Mouse (Mus musculus) frontal cortex, postnatal 14 days (tissue): Measurements from ENCODE around the gene Dlgap5.

Source experiments
- DNase-seq, 2 experiments: peaks; one replicate each; pipeline ENCODE4 v3.0.0; 2022; ENCODE audit warnings: low spot score in 2 of 2

The Dlgap5 gene

DNA sequence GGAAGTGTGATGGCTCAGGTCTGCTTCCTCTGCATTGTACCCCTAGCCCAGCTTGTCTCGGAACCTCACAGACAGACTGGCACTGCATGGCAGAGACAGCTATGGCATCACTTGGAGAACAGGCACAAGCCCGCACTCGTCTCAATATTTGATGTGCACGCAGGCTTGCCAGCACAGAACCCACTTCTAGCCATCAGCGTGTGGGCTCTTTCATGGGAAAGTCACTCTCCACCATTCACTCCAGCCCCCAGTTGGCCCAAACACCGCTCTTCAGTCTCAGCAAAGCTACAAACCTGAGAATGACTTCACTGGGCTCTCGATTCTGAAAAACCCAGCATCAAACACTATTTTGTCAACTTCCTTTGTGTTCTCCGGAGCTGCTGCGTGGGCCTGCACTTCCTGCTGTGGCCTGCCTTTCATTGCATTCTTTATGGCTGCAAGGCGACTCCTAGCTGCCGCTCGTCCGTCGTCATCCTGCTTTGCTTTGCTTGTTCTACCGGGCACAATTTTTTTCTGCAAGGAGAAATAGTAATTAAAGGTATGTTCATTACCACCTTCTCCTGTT lies 22.7 kb downstream of the Dlgap5 start:
- DNase-seq: no peak

- DNase-seq: no peak
These were observed 23.2 kb downstream of the Dlgap5 start for GRCm38 (mm10) chr14:47395007-47395406.

DNA sequence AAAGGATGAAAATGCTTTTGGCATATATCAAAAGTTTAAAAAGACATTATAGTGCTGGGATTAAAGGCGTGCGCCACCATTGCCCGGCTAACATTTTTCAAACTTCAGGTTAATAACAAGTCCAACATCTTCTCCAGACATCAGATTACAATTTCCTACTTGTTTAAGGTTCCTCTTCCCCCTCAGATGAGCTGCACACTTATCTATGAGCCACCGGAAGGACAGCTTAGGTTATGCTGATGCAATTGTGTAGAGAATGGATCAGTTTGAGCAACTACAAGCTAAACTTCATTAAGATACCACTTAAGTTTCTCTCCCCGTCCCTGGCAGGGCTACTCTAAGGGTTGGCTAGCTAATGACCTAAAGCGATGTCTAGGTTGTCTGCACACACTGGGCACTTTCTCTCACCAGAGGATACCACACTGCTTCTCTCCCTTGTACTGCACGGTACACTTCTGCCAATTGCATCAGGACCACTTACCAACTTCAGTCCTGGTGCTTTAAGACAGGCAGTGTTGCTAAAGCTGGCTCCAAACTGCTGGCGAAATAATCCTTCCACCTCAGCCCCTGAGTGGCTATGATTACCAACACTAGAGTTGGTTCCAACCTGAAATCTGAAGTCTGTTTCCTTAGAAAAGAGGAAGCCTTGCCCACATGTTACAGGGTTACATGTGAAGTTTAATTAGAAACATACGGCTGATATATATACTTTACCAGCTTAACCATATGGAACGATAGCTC lies 24.7 kb downstream of the Dlgap5 start:
- no peak for DNase-seq

DNA sequence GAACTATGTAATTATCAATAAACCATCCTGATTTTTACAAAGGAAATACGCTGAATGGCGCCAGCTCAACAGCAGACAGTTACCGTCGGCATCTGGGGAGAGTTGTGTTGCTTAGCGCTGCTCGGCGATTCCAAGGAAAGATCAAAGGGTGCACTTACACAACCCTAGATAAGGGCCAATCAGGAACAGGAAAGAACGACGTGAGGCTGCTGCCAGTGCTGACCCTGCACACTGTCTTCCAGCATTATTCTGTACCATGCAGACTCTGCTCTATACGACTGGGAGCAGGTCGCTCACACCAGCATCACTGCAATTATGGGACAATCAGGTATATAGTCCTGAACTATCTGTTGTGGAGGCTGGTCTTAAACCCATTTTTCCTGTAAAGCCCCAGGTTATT lies 32.1 kb downstream of the Dlgap5 start:
- DNase-seq: no peak

DNA sequence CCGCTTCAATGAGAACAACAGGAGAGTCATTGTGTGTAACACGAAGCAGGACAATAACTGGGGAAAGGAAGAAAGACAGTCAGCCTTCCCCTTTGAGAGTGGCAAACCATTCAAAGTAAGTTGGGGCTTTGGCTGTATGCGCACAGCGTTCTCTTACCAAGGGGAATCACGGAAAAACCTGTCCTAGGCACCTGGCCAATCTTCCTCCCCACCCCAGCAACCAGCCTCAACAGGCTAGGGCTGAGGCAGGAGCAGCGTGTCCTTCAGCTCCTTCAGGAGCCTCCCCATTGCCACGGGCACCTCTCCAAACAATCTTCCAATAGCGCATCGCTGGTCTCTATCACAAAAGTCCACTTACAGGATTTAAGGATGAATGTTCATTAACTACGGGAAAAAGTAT lies 33.6 kb downstream of the Dlgap5 start:
- no peak for DNase-seq

GRCm38 (mm10) chr14:47383911-47384310 lies 34.3 kb downstream of the Dlgap5 start:
- no peak for DNase-seq

DNA sequence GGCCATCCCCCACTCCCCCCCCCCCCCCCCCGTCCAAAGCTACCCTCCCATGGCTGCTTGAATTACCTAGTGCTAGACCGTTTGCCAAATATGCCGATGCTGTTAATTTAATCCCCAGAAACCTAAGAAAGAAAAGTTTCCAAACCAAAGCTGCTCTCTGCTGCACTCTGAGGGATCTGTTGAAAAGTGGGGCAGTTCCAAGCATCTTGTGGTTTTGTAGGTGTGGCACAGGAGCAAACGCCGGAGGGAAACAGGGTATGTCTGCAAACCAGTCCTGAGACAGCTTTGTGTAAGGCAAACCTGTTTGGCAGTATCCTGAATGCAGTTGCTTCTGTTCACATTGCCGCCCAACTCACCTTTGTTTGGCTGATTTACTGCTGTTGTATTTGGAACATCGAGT lies 39.9 kb downstream of the Dlgap5 start:
- no peak for DNase-seq

- no peak for DNase-seq
These were observed 41.7 kb downstream of the Dlgap5 start for GRCm38 (mm10) chr14:47376526-47376925.

DNA sequence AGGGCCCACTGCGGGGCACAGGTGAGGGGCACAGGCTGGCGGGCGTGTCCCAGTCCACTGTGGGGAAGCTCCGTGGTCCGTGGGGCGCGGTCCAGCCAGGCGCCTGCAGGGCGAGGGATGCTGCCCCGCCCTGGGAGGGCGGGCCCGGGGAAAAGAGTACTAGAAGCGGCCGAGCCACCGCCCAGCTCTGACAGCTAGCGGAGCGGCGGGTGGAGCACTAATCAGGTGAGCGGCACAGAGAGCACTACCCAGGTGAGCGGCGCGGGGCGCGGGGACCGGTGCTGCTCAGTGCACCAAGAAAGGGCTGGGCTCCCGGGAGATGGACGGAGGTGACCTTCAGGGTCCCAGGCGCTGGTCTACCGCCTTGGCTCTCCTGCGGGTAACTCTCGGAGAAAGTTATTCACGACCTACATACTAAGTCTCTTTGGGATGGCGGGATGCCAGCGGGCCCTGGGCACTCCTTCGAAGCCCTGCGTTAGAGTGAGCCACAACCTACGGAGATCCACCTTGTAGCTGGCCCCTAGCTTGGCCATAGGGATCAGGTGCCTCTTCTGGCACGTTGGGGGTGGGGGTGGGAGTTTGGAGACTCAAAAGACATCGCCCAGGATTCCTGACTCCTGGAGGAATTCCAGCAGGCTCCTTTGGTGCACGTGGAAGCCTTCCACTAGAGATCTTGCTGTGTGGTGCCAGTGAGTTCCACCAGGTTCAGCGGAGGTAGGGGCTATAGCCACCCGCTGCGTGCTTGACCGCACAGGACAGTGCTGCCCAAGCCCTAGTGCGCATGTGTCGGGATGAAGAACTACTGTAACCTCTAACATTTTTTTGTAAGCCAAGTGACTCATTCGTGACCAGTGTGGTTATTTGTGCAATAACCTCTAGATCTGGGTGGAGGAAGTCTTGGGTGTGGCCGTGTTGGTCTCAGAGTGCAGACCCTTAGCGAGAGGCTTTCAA lies 44.2 kb downstream of the Dlgap5 start:
- no peak for DNase-seq

DNA sequence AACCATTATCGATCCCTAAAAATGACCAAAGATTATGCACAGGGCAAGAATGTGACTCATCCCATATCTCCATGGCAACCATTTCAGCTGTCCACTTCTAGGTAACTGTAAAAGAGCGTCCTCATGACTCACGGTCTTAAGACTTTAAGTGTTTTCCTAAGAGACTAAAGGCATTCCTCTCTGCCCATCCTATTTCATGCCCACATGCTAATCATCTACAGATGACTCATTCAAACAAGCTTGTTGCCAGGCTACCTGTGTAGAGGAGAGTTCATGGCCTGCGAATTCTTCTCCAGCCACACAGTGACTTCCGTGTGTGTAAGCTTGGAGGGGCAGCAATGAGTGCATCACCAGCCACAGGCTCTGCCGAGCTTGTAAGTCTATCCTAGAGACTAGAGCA lies 46.5 kb downstream of the Dlgap5 start:
- no peak for DNase-seq

DNA sequence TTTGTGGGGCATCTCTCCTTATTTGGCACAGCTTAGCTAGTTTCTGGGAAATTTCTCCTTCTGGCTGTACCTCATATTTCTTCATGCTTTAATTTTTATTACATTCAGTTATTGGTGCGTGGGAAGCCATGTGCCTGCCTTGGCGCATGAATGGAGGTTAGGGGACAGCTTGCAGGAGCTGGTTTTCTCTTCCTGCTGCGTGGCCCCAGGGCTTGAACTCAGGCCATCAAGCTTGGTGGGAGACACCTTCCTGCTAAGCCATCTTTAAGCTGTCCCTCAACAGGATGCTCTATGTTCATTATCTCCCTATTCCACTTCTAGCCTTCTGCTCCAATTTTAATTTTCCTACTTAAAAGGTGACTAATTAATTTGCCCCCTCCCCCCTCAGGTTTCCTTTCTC lies 47.4 kb downstream of the Dlgap5 start:
- DNase-seq: no peak

GRCm38 (mm10) chr14:47369741-47370140 lies 48.5 kb downstream of the Dlgap5 start:
- no peak for DNase-seq

DNA sequence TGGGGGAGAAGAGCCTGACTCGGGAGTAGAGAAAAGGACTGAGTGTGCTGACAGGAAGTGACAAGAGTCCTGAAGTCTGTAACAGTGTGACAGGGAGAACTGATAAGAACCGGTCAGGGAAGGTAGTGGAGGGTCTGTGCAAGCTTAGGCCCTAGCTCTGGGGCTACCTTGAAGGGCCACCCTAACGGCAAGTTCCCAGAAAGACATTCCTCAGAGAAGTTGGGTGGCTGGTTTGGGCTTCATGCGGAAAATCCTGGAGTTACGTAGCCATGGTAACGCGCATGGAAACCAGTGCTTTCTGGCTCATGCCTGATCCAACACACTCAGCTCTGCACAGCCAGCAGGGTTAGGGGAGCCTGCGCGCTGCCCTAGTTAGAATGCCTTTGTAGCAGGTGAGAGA lies 50.7 kb downstream of the Dlgap5 start, which contains the start of gene Lgals3:
Gene Lgals3, plus strand, starts transcription at position 291 of the 400 bp plus-strand sequence.
- DNase-seq: peak; percentile 41 to 48

- DNase-seq: peak; percentile 32 to 44
These were observed 51.3 kb downstream of the Dlgap5 start for GRCm38 (mm10) chr14:47366881-47367321.

DNA sequence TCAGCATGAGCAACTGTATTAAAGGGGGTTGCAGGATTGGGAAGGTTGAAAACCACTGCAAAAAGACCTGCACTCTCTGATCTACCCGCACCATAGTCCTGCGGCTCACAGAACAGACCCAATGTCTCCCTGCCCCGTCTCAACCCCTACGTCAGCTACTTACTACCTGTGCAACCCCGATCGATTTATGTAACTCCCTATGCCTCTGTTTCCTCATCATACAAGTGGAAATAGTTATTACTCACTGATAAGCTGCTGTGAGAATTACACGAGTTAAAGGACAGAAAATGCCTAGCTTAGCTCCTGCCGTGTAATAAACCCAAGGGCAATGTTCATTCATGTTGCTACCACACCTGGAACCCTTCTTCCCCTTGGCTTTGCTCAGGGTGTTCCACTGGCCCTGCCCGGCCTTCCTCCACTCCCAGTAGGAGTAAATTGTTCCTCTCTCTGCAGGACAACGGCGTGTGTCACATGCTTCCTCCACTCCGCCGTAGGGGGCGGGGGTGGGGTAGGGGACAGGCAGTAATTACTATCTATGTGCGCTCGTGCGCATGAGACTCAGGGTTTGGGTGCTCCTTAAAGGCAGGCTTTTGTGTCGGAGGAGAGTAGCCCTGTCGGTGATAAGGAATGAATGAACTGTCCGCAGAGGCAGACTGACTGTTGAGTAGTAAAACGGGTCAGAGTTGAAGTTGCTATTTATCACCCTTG lies 53.3 kb downstream of the Dlgap5 start:
- no peak for DNase-seq

GRCm38 (mm10) chr14:47361899-47362298 lies 56.3 kb downstream of the Dlgap5 start:
- DNase-seq: no peak

DNA sequence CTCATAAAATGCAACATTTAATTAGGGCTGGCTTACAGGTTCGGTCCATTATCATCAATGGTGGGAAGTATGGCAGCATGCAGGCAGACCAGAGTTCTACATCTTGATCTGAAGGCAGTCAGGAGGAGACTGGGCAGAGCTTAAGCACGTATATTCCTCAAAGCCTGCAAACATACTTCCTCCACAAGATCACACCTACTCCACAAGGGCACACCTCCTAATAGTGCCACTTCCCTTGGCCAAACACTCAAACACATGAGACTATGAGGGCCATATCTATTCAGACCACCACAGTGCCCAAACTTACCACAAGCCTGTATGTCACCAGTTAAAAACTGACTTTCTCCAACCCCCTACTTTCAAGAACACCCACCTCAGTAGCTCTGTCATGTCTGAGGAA lies 56.8 kb downstream of the Dlgap5 start:
- DNase-seq: no peak

DNA sequence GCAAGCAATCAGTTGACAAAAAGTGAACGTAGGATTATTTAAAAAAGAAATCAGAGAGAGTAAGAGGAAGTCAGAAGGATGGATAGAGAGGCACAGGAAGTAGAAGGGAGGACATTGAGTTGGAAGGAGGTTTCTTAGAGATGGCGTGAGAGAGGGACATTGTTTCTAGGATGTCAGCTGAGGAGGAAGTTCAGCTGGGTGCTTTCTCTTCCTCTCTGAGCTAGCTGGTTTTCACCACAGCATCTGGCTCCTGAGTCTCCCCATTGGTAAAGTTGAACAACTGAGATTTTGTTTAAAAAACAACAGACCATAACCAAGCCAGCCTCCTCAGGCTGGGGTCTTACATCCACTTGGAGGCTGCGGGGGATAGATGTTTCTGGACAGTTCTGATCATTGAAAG lies 58.6 kb downstream of the Dlgap5 start:
- DNase-seq: no peak

- DNase-seq: no peak
These were observed 61.6 kb downstream of the Dlgap5 start for GRCm38 (mm10) chr14:47356622-47357021.

- DNase-seq: no peak
These were observed 63.3 kb downstream of the Dlgap5 start for GRCm38 (mm10) chr14:47354948-47355347.

GRCm38 (mm10) chr14:47354111-47354577 lies 64.1 kb downstream of the Dlgap5 start:
- no peak for DNase-seq

DNA sequence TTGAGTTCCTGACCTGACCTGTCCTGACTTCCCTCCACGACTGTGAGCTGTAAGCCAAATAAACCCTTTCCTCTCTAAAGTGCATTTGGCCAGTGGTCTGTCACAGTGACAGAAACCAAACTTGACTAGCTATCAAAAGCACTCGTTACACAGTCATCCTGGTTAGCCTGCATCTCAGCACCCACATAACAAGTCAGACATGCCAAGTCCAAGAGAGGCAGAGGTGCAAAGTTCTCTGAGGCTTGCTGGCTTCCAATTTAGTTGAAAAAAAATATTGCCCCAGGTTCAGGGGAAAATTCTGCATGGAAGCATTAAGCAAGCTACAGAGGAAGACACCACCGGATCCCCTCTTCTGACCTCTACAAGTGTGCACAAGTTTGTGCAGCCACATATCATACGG lies 65.0 kb downstream of the Dlgap5 start:
- DNase-seq: no peak
